Mouse (Mus musculus) spleen, adult 2 months (tissue): Measurements from ENCODE around the gene Tmcc1. TPM values are rescaled to one million over a fixed set of nuclear protein-coding genes. Genes with fewer than 3 reads are reported as not detected.

Experiments
- DNase-seq, 2 experiments: peaks; one replicate each; pipeline versions ENCODE4 v3.0.0 to v3.0.0-alpha.2; 2012 to 2021; ENCODE audit warnings: low spot score in 2 of 2, low read depth in 1 of 2
- H3K27ac ChIP-seq: fragments of 200-500 bp; 2 replicates; pipeline ENCODE4 v1.5.1; 2012; ENCODE audit warnings: low read length, inconsistent platforms; ENCODE audit not compliant: insufficient read depth
- H3K27me3 ChIP-seq: fragments of 200-500 bp; 2 replicates; pipeline ENCODE4 v1.6.1; 2012; ENCODE audit warnings: mild to moderate bottlenecking, moderate library complexity, low read length, inconsistent platforms; ENCODE audit not compliant: control insufficient read depth, insufficient read depth
- H3K36me3 ChIP-seq: fragments of 200-500 bp; 2 replicates; pipeline ENCODE4 v1.6.1; 2012; ENCODE audit warnings: mild to moderate bottlenecking, low read length, inconsistent platforms; ENCODE audit not compliant: control insufficient read depth, insufficient read depth
- H3K4me1 ChIP-seq: fragments of 200-500 bp; 2 replicates; pipeline ENCODE4 v1.6.1; 2011; ENCODE audit warnings: inconsistent platforms; ENCODE audit not compliant: control insufficient read depth, insufficient read depth, insufficient read length
- H3K4me3 ChIP-seq: fragments of 200-500 bp; 2 replicates; pipeline ENCODE4 v1.5.1; 2011; ENCODE audit warnings: mild to moderate bottlenecking, inconsistent platforms; ENCODE audit not compliant: insufficient read depth, insufficient read length; ENCODE audit errors: extremely low read depth
- CTCF ChIP-seq: fragments of 200-500 bp; IDR thresholded peaks from 2 replicates; pipeline ENCODE4 v1.5.1; 2011; ENCODE audit warnings: mild to moderate bottlenecking, inconsistent platforms; ENCODE audit not compliant: insufficient read depth, insufficient read length, insufficient replicate concordance; ENCODE audit errors: extremely low read depth
- POLR2A ChIP-seq: fragments of 200-500 bp; IDR thresholded peaks from 2 replicates; pipeline ENCODE4 v1.6.1; 2011; ENCODE audit warnings: low read depth, low read length, inconsistent platforms
- WGBS: fragments of 180-500 bp; shearing (Covaris S2); methylation state at CpG from one replicate; pipeline ENCODE4 v1.1.7; 2018; 5-methylcytosine and 5-hydroxymethylcytosine counted together
- polyA plus RNA-seq: library from polyadenylated mRNA; depleted of rRNA; stranded (reverse); fragments of >200 nt; gene quantifications from 2 replicates; pipeline ENCODE4 v1.2.3, GENCODE M21; 2012

Gene Tmcc1
- polyA plus RNA-seq, 1 experiment, result 7.6 TPM

DNA sequence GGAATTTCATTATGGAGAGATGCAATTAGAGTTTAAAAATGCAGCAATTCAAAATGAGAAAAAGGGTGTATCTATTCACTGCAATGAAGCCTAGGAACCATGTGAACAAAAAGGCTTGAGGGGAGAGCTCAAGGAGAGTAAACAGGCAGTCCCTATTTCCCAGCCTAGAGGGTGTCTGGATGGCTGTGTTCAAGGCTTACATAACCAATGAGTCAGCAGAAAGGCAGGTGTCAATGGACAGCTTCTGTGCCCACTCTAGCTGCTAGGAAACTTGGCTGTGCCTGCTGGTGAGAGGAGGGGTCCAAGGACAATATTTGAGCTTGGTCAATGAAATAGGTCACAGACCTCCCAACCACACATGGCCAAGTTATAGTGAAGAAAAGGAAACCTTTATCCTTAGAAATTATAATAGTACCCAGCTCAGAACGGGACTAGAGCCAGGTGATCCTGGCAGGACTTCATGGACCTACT, 138.2 kb downstream of the Tmcc1 start:
- no peak for DNase-seq

DNA sequence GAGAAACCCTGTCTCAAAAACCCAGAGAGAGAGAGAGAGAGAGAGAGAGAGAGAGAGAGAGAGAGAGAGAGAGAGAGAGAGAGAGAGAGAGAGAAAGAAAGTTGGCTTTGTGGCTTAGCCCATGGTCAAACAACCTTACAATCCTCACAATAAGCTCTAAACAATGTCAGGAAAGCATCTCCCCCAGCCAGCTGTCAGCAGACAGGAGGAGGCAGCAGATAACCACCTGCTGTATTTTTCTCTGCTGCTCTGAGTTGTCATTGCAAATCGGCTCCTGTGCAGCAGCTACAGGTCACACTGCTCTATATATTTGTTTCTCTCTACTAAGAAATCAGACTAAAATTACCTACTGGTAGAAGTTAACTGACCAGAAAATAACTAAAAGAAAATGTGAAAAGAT, 145.4 kb downstream of the Tmcc1 start:
- WGBS, result 66% methylated on average over 1 of the region's 1 CpGs
- H3K4me3 ChIP-seq, result no peak overlapping the region
- H3K27me3 ChIP-seq, result no peaks in the 10 kb centered on the region

More for the DNA sequence above, 138.2 kb downstream of the Tmcc1 start:
- no peaks in the 10 kb centered on the region for H3K27me3 ChIP-seq
- no peaks in the 10 kb centered on the region for H3K4me1 ChIP-seq
- no peaks in the 10 kb centered on the region for H3K36me3 ChIP-seq
- TF ChIP-seq CTCF (no peak), POLR2A (no peak)
- no peak overlapping the region for H3K4me3 ChIP-seq
- H3K27ac ChIP-seq, result no peak overlapping the region
- 83% methylated on average over 1 of the region's 1 CpGs for WGBS

DNA sequence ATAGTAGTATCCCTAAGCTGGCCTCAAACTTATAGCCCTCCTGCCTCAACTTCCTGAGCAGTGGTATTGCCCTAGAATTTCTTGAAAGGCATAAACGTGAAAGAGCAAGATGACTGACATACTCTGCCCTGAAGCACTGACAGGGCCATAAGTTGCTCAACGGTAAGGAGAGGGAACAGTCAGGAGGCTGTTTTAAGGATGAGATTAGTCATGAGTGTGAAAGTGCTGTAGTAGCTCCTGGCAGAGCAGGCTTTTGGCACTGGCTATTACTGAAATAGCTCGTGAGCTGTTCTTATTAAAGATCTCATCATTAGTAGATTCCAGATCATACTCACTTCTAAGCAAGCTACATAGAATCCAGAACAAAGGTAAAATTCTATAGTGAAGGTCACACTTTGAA, 145.9 kb downstream of the Tmcc1 start:
- TF ChIP-seq POLR2A (no peak), CTCF (no peak)
- no peak for DNase-seq
- Histone ChIP-seq H3K4me1 (no peaks in the 10 kb centered on the region), H3K36me3 (peaks cover 4% of the 10 kb centered on the region), H3K27me3 (no peaks in the 10 kb centered on the region), H3K27ac (no peak overlapping the region), H3K4me3 (no peak overlapping the region)
- 60% methylated on average over 3 of the region's 3 CpGs for WGBS

More for the DNA sequence above, 145.4 kb downstream of the Tmcc1 start:
- DNase-seq, result no peak
- Histone ChIP-seq H3K36me3 (peaks cover 4% of the 10 kb centered on the region), H3K4me1 (no peaks in the 10 kb centered on the region), H3K27ac (no peak overlapping the region)
- TF ChIP-seq POLR2A (no peak), CTCF (no peak)

DNA sequence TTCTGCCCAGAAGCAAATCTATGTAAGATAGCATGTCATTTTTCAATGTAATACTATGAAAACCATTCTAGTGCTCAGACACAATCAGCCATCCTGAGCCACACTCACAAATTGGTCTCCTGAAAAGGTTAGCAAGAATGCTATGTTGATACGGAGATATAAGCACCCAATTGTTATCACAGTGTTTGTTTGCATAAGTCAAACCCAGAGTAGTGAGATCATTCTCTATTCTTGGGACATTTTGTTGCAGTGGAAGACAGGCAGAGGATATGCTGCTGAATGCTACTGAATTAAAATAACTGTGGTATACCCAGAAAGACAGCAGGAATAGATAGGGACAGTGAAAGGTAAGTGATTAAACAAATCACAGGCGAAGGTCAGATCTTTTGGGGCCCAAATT, 149.2 kb downstream of the Tmcc1 start:
- Histone ChIP-seq H3K4me1 (no peaks in the 10 kb centered on the region), H3K4me3 (no peak overlapping the region), H3K27ac (no peak overlapping the region), H3K36me3 (peaks cover 4% of the 10 kb centered on the region), H3K27me3 (no peaks in the 10 kb centered on the region)
- WGBS, result 94% methylated on average over 2 of the region's 2 CpGs
- no peak for DNase-seq
- no peak for TF ChIP-seq CTCF
- TF ChIP-seq POLR2A, result no peak

DNA sequence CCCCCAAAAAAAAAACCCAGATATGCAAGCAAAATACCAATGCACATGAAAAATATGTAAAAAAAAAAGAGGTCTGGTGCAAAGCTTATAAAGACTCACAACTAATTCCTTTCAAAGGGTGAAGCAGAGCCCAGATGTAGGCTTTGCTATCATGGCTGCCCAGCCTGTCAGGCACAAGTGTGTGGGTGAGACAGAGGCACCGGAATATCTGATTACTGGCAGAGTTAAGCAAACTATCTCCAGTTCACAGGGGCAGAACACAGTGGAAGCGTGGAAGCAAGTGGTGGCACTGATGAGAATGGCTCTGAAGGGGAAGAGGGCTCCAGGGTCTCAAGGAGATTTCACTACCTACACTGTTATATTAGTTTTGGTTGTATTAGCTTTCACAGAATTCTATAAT, 155.1 kb downstream of the Tmcc1 start:
- no peaks in the 10 kb centered on the region for H3K27me3 ChIP-seq
- 84% methylated on average over 2 of the region's 2 CpGs for WGBS
- DNase-seq, result no peak
- no peak overlapping the region for H3K27ac ChIP-seq
- H3K4me3 ChIP-seq, result no peak overlapping the region
- TF ChIP-seq POLR2A (no peak), CTCF (no peak)
- H3K4me1 ChIP-seq, result no peaks in the 10 kb centered on the region
- H3K36me3 ChIP-seq, result peaks cover 1% of the 10 kb centered on the region

DNA sequence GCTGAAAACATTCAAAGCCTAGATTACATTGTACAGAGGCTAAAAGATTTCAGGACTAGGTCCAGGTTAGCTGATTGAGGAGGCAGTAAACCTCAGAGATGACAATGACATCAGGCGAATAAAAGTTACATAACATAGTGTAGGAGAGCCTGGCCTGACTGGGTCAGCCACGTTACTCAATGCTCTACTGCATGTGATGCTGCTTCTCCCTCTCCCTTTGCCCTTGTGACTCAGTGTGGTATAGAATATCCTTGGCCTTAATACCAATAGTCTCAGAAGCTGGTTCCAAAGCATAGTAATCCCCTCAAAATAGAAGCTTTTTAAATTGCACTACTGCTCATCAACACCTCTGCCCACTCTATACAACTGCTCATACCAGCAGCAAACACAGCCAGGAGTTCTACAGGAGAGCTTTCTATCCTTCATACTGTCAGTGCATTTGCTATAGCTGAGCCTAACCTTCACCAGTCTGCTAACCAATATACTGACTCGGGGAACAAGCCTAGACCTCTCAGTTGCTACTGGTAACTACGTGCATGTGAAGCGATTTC, 155.9 kb downstream of the Tmcc1 start:
- Histone ChIP-seq H3K4me1 (no peaks in the 10 kb centered on the region), H3K4me3 (no peak overlapping the region), H3K27ac (no peak overlapping the region), H3K27me3 (no peaks in the 10 kb centered on the region), H3K36me3 (no peaks in the 10 kb centered on the region; the same call in 1 of the 2 replicates)
- DNase-seq, result no peak
- 90% methylated on average over 5 of the region's 5 CpGs for WGBS
- TF ChIP-seq POLR2A (no peak), CTCF (no peak)

DNA sequence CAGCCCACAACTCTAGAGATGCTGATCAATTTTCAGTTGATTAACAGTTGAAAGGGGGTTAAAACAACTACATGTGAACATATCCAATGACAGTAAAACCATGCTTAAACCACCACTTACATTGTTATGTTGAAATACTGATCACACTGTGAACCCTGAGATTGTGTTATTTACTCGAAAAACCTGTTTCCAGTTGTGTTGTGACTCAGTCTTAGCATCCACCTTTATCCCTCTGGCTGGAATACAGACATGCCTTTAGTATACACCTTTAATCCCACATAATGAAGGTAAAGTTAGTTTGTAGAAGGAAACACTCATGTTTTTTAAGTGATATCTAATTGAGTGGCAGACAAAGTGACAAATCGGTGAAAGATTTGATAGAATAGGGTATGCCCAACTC, 156.7 kb downstream of the Tmcc1 start:
- TF ChIP-seq POLR2A (no peak), CTCF (no peak)
- Histone ChIP-seq H3K36me3 (no peaks in the 10 kb centered on the region; the same call in 1 of the 2 replicates), H3K27me3 (no peaks in the 10 kb centered on the region), H3K4me1 (no peaks in the 10 kb centered on the region), H3K4me3 (no peak overlapping the region), H3K27ac (no peak overlapping the region)
- DNase-seq, result no peak
- 91% methylated on average over 2 of the region's 2 CpGs for WGBS
